Mouse (Mus musculus): ENCODE measurements at regions not wholly inside any gene's neighbourhood (a gene's known extent, or its start where the extent isn't known, plus 50 kb on each side); places are given as distances from the start of the nearest gene placed in this dataset.
"Not testable (repeated sequence)": the region's sequence is repeated elsewhere in the genome, so short reads cannot be mapped to it uniquely, and the experiment has no call there.

DNA sequence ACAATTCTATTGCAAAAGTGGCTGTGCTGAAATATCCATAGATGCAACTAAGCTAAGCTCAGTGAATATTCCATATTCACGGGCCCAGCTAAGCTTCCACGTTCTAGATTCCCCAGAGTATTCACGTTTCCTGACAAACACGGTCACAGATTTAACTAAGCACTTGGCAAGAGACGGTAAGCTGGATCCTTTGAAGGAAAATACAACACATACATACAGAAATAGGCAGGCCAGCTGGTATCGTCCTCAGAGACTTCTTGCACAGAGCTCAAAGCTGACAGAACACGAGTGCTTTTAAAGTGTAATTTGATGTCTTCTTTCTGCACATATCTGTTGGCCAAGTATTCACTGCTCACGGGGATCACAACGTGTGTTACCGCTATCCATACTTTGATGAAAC lies 126.3 kb upstream of the Nudt7 start:
- H3K4me1 ChIP-seq (ENCODE audit: control insufficient read depth in 1 of 2, insufficient read depth in 2 of 2, low read length in 2 of 2), result no peaks in the 10 kb centered on the region
- no peak overlapping the region for H3K27ac ChIP-seq (ENCODE audit: control insufficient read depth, low read depth, low read length)
- H3K9me3 ChIP-seq (replicated peaks; ENCODE audit: insufficient read depth, low read length), result no peaks in the 10 kb centered on the region
- DNase-seq (ENCODE audit: low read depth, low spot score), result no peak
- no peak for TF ChIP-seq CHD2 (IDR thresholded peaks at IDR 0.05; ENCODE audit: low read length)
- no peak for TF ChIP-seq E2F4 (IDR thresholded peaks at IDR 0.05; ENCODE audit: borderline replicate concordance, low read depth, low read length)
- no peak for TF ChIP-seq SIN3A (IDR thresholded peaks at IDR 0.05; ENCODE audit: low read length)
- TF ChIP-seq RCOR1 (IDR thresholded peaks at IDR 0.05; ENCODE audit: low read depth, low read length), result no peak
- no peak for TF ChIP-seq TAL1 (IDR thresholded peaks at IDR 0.05; ENCODE audit: low read length)
- no peaks in the 10 kb centered on the region for H3K36me3 ChIP-seq (ENCODE audit: control insufficient read depth in 1 of 2, insufficient read depth in 2 of 2, low read length in 2 of 2)
- H3K27me3 ChIP-seq (ENCODE audit: control insufficient read depth in 1 of 2, insufficient read depth in 2 of 2, low read length in 2 of 2), result no peaks in the 10 kb centered on the region
- H3K9ac ChIP-seq (ENCODE audit: control insufficient read depth, low read depth, low read length, poor library complexity, severe bottlenecking), result no peak overlapping the region
- no peak overlapping the region for H3K4me3 ChIP-seq (ENCODE audit: control insufficient read depth in 1 of 2, insufficient read depth in 1 of 2, low read depth in 2 of 2, low read length in 2 of 2)
- no peaks in the 10 kb centered on the region for H3K79me2 ChIP-seq (ENCODE audit: control insufficient read depth, insufficient read depth, low read length, poor library complexity)

DNA sequence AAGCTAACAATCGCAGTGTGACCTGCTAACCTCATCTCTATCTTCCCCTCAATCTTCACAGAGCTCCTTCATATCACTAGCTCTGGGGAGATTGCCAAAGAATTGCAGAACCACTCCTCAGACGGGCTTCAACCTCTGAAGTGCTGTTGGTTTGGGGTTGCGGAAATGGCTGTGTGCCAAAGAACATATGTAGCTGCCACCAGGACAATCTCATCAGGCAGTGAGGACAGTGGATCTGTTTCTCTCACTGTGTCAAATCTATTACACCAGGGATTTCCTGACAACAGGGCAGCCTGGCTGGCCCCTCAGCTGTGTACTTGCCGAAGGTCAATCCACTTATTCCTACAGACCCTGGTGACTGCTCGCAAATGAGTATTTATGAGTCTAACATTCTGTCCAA lies 115.0 kb upstream of the Nudt7 start:
- DNase-seq (ENCODE audit: low read depth, low spot score), result no peak
- Histone ChIP-seq H3K9ac (ENCODE audit: control insufficient read depth, low read depth, low read length, poor library complexity, severe bottlenecking) (no peak overlapping the region), H3K79me2 (ENCODE audit: control insufficient read depth, insufficient read depth, low read length, poor library complexity) (no peaks in the 10 kb centered on the region), H3K27ac (ENCODE audit: control insufficient read depth, low read depth, low read length) (no peak overlapping the region), H3K27me3 (ENCODE audit: control insufficient read depth in 1 of 2, insufficient read depth in 2 of 2, low read length in 2 of 2) (no peaks in the 10 kb centered on the region), H3K36me3 (ENCODE audit: control insufficient read depth in 1 of 2, insufficient read depth in 2 of 2, low read length in 2 of 2) (no peaks in the 10 kb centered on the region), H3K9me3 (replicated peaks; ENCODE audit: insufficient read depth, low read length) (no peaks in the 10 kb centered on the region), H3K4me1 (ENCODE audit: control insufficient read depth in 1 of 2, insufficient read depth in 2 of 2, low read length in 2 of 2) (no peaks in the 10 kb centered on the region), H3K4me3 (ENCODE audit: control insufficient read depth in 1 of 2, insufficient read depth in 1 of 2, low read depth in 2 of 2, low read length in 2 of 2) (no peak overlapping the region)
- TF ChIP-seq GATA1 (IDR thresholded peaks at IDR 0.05; ENCODE audit: low read depth, low read length), result no peak
- TF ChIP-seq USF2 (IDR thresholded peaks at IDR 0.05; ENCODE audit: borderline replicate concordance in 1 of 2, insufficient read depth in 1 of 2, low read depth in 1 of 2, low read length in 2 of 2), result no peak
- no peak for TF ChIP-seq HCFC1 (IDR thresholded peaks at IDR 0.05; ENCODE audit: low read depth, low read length)
- no peak for TF ChIP-seq ZMIZ1 (IDR thresholded peaks at IDR 0.05; ENCODE audit: low read depth, low read length)
- TF ChIP-seq ELF1 (IDR thresholded peaks at IDR 0.05; ENCODE audit: low read depth, low read length), result no peak
- TF ChIP-seq ZC3H11A (IDR thresholded peaks at IDR 0.05; ENCODE audit: low read depth, low read length), result no peak
- no peak for TF ChIP-seq EP300 (IDR thresholded peaks at IDR 0.05; ENCODE audit: low read depth in 1 of 2, low read length in 2 of 2)
- TF ChIP-seq NELFE (IDR thresholded peaks at IDR 0.05; ENCODE audit: low read depth, low read length), result no peak
- TF ChIP-seq USF1 (IDR thresholded peaks at IDR 0.05; ENCODE audit: low read depth, low read length), result no peak
- TF ChIP-seq MAX (IDR thresholded peaks at IDR 0.05; ENCODE audit: low read length), result no peak

DNA sequence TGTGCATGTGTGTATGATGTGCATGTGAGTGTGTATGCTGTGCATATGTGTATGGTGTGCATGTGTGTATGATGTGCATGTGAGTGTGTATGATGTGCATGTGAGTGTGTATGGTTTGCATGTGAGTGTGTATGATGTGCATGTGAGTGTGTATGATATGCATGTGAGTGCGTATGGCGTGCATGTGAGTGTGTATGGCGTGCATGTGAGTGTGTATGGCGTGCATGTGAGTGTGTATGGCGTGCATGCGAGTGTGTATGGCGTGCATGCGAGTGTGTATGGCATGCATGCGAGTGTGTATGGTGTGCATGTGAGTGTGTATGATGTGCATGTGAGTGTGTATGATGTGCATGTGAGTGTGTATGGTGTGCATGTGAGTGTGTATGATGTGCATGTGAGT lies 103.2 kb upstream of the Nudt7 start:
- H3K27me3 ChIP-seq (ENCODE audit: control insufficient read depth in 1 of 2, insufficient read depth in 2 of 2, low read length in 2 of 2); H3K4me1 ChIP-seq (ENCODE audit: control insufficient read depth in 1 of 2, insufficient read depth in 2 of 2, low read length in 2 of 2); H3K4me3 ChIP-seq (ENCODE audit: control insufficient read depth in 1 of 2, insufficient read depth in 1 of 2, low read depth in 2 of 2, low read length in 2 of 2); H3K9ac ChIP-seq (ENCODE audit: control insufficient read depth, low read depth, low read length, poor library complexity, severe bottlenecking); H3K27ac ChIP-seq (ENCODE audit: control insufficient read depth, low read depth, low read length); DNase-seq (ENCODE audit: low read depth, low spot score); H3K36me3 ChIP-seq (ENCODE audit: control insufficient read depth in 1 of 2, insufficient read depth in 2 of 2, low read length in 2 of 2); H3K79me2 ChIP-seq (ENCODE audit: control insufficient read depth, insufficient read depth, low read length, poor library complexity); H3K9me3 ChIP-seq (replicated peaks; ENCODE audit: insufficient read depth, low read length): not testable (repeated sequence)

All from MEL (cell line).